Mouse (Mus musculus) layer of hippocampus, adult 9-11 months (tissue): ENCODE data around the gene Fam178b.
"Not testable (repeated sequence)": the region's sequence is repeated elsewhere in the genome, so short reads cannot be mapped to it uniquely, and the experiment has no call there.

Experiments used
- DNase-seq: peaks from one replicate; pipeline ENCODE4 v3.0.0; 2022

Gene Fam178b

DNA sequence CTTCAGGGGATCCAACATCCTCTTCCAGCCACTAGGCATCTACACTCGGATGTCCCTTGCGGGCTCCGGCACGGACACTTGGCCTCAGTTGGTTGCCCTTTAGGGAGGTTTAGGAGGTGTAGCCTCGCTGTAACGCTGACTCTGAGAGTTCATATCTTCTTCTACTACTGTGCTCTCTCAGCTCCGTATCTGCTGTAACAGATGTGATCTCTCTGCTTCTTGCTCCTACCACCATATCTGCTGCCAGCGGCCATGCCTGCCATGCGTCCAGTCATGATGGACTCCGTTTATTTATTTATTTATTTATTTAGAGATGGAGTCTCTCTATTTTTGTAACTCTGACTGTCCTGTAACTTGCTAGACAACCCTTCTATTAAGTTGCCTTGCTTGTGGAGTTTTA is 11.7 kb downstream of the Fam178b start:
- DNase-seq: no peak

- DNase-seq: no peak
Measured at GRCm38 (mm10) chr1:36670256-36670655, 12.7 kb downstream of the Fam178b start.

DNA sequence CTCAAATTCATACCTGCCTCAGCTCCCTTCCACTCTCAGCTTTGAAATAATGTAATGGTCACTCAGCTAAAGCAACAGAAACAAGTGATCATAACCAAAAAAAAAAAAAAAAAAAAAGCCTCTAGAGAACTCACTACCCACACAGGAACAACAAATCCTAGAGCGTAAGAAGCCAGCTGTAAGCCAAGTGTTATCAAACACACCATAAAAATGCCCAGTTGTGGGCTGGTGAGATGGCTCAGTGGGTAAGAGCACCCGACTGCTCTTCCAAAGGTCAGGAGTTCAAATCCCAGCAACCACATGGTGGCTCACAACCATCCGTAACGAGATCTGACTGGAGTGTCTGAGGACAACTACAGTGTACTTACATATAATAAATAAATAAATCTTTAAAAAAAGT is 15.0 kb downstream of the Fam178b start:
- not testable (repeated sequence) for DNase-seq

DNA sequence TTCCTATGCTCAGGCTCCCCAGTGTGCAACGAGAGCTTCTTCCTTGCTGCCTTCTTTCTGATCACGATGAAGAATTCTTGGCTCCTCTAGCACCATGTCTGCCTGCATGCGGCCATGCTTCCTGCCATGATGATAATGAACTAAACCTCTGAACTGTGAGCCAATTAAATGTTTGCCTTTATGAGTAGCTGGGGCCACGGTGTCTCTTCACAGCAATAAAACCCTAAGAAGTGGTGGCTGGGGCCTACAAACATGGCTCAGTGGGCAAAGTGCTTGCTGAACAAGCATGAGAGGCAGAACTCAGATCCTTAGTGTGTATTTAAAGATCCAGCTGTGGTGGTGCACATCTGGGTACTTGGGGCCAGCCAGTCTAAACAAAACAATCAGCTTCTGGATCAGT is 17.0 kb downstream of the Fam178b start:
- no peak for DNase-seq

DNA sequence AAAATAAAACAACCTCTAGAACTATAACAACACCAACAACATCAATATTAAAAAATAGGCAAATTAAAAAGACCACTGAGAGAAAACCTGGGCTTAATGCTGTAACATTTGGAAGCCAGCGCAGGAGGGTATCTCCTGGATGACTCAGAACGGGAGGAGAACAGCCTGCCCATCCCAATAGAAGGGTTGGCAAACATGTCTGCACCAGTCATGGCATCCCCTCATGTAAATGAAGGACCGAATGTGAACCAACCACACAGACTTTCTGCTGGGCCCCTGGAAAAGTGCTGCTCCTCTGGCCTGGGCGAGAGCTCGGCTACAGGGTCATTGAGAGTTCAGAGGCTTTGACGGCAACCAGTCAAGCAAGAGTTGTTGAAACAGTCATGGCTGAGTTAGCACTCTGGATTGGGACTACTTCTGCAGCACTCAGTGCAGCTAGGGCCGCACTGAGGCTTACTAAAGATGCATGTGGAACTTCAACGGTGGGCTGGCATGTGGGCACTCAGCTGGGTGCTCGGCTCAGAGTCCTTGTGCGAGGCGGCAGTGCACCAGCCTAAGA is 17.7 kb downstream of the Fam178b start:
- DNase-seq: no peak

DNA sequence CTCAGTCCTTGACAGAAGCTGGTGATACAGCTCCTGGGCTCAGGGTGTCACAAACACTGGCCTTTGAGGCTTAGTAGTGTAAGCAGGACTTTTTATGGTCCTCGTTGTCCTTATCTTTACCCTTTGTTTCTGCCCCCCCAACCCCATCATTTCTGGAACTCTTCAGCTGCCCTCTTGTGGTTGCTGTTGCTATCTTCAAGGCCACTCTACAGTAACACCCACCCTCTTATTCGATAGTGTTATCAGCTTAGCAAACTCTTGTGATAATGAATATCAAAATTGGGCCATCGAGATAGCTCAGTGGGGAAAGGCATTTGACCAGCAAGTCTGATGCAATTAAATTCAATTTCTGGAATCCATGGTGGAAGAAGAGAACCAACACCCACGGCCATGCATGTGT is 18.5 kb downstream of the Fam178b start:
- peak; percentile 21 for DNase-seq

DNA sequence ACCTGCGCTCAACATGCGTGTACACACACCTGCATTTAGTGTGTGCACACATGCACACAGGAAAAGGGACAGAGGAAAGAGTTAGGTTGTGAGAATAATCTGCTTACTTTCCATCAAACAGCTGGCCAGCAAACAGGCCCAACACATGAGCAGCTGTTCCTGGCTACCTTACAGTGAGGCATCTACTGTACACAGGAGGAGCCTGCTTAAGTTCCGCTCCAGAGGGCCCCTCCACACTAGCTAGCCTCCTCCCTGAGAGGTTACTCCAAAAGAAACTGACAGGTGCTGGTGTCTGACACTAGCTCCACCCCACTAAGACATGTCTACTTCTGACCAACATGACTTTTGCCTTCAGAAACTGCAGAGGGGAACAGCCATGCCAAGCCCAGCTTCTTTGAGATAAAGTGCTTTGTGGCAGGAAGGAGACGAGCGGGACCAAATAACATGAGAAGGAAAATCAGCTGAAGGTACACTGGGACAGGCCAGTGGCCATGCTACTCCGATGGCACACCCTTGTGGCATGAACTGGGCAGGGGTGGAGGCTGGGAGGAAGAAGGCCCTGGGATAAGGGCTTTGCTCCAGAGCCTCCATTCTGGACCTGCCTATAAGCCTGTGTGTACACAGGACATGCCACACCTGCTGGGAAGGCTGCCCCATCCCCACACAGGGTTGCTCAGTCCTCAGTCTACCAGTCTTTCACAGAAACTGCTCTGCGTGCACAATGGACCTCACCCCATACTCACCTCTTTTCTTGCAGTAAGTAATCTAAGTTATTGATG is 24.2 kb downstream of the Fam178b start:
- DNase-seq: no peak

DNA sequence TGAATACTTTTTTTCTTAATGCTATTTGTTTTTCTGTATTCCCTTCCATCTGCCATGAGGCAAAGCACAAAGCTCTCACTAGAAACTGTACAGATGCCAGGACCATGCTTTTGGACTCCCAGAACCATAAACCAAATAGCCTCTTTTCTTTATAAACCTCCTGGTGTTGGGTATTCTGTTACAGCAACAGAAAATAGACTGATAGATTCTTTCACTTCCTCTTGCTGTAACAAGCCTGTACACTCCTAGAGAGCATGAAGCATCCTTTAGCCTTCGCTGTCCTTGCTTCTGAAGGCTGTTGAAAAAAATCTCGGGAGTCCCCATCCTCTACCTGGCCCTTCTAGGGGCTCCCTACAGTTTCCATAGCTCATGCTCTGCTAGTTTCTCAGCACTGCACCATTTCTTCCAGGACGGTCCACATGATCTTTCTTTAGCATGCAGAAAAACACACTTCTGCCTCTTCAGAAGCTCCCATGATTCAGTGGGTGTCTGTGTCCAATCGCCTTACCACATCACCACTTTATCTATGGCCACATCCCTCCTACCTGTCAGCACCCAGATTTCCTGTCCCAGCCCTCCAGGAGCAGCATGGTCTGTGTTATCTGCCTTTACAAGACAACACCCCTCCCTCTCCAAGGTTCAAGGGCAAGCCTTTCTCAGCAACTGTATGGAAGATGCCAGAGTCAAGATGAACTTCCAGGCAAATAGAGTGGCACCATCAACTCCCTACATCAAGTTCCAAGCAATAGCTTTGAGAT is 25.1 kb downstream of the Fam178b start:
- no peak for DNase-seq

DNA sequence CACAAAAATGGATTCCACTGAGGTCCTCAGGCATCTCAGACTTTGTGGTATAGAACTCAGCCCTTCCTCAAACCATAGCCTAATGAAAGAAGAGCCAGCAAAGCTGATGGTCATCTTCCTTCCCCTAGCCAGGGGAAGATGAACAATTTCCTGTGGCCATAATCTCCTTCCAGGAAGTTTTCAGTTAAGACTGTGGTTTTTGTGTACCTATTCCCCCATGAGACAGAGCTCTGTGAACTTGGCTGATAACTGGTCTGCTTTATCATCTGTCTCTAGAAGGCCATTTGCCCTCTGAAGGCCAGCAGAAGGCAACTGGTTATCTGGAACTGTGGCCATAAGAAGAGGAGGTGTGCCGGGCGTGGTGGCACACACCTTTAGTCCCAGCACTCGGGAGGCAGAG is 26.8 kb downstream of the Fam178b start:
- no peak for DNase-seq

DNA sequence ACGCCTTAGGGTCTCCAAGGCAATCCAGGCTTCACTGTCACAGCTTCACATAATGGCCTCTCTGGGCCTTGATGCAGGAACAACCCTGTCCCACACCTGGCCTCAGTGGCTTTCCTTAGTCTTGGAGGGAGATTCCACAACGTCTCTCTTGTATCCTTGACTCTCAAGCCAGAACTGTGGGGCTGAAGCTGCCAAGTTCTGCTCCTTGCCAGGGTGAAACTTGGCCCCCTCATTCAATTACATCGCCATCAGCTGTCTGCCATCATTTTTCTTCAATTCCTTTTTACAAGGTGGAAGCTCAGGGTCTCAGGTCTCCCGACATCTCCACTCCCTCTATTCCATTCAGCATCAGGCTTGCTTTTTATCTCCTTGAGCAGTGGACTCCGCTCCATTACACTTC is 27.9 kb downstream of the Fam178b start:
- DNase-seq: no peak

GRCm38 (mm10) chr1:36647631-36648030 is 35.4 kb downstream of the Fam178b start:
- no peak for DNase-seq

DNA sequence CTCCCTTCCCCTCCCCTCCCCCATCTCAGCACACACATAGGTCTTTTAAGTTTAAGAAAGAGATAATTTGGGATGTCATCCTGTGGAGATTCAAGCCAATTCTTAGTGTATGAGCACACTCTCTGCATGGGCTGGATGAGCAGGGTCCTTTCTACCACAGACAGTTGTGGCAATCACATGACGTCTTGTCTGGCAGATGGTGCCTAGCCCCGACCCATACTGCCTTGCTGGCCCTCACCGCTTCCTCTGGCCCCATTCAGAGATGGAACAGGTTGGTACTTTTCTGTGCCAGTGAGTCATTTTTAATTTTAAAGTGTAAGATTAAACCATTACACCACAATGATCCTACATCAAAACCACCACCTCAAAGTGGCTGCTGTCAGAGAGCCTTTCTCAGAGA is 36.7 kb downstream of the Fam178b start:
- no peak for DNase-seq

GRCm38 (mm10) chr1:36644615-36645007 is 38.4 kb downstream of the Fam178b start:
- no peak for DNase-seq

- no peak for DNase-seq
Measured at GRCm38 (mm10) chr1:36643957-36644614, 38.9 kb downstream of the Fam178b start.

GRCm38 (mm10) chr1:36635826-36636485 is 47.0 kb downstream of the Fam178b start:
- DNase-seq: no peak

- peak; percentile 61 for DNase-seq
Measured at GRCm38 (mm10) chr1:36634940-36635339, 48.0 kb downstream of the Fam178b start.

DNA sequence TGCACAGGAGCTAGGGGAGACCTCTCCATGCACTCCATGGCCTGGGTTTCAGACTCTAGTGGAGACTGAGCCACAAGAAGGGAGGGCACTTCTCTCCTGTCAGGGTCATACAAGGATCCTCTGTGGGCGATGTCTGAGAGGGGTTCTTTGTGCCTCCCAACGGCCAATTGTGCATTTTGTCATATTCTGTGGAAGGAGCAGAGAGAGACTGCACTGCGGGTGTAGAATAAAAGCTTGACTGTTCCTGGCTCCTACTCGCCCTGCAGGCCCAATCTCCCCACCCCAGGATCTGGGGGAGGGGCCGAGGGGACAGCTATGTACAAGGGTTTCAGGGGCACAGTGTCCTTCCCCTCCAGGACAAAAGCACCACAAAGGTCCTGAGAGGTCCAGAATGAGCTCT is 49.1 kb downstream of the Fam178b start:
- peak; percentile 79 for DNase-seq

DNA sequence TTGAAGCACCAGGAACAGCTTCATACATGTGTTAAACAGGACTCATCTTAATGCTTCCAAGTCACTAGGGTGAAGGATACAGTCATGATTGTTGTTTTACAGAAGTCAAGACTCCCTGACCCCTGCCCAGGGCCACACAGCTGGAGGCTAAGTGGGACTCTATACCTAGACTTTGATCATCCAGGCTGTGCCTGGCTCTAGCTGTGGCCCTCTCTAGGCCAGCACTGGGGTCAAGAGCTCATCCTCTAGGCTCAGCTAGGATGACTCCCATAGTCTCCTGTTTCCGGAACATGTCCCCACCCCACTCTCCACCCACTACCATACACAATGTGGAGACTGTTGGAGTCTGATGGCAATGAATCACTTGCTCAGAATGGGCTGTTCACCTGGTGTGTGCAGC is 50.1 kb downstream of the Fam178b start:
- DNase-seq: no peak

DNA sequence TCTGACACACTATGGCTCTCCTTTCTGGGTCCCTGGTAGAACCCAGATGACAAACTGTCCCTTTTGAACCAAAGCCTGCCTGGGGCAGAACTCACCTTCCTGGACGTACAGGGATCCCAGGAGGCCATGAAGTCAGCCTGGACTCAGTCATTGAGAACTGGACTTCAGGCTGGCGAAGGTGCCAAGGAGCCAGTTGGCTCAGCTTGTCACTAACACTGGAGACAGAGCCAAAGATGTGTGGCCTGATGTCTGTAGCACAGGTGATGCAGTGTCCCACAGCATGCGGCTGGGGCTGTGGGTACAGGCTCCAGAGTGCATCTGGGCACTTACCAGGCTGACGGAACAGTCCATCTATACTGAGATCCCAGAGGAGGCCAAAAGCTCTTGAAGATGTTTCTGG is 50.9 kb downstream of the Fam178b start:
- no peak for DNase-seq

DNA sequence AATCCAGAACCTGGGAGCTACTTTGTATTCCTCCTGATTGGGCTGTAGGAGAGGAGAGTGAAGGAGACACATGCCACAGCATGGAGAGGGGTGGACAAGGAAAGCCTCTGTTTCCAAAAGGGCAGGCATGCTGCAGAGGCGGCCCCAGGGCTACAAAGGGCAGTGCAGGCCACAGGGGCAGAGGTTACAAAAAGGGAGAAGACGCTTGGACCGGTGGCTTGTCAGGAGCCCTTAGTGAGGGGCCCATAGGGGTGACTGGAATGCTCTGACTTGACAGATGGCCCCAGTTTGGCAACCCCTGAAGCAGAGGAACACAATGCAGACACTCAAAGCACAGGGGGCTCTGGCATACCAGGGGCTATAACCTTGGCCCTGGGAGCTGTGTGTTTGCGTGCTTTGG is 51.6 kb downstream of the Fam178b start:
- no peak for DNase-seq

DNA sequence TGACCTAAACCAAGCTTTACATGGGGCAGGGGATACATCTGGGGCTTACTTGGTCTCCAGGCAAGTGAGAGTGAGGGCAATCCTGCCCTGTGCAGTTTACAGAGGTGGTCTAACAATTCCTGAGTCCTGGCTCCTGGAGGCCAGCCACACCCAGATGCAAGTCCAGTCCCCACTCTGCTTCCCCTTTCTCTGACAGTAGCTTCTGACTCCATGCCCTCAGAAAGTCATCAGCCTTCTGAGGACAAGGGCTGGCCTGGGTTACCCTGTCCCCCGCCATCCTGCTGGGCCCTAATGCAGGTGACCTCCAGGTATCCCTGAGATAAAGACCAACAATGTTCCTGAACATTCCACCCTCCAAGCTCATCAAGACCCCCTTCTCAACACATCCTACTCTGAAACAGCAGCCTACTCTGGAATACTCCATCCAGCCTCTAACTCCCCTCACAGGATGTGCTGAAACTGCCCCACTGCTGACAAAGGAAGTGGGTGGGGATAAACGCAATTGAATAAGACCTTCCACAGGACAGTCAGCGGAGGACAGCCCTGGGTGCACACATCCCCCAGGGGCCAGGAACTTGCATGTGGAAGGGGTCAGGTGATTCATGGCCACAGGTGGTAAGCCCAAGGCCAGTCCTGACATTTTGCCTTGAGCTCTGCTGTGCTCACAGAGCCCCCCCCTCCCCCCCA is 52.8 kb downstream of the Fam178b start:
- no peak for DNase-seq

- DNase-seq: no peak
Measured at GRCm38 (mm10) chr1:36628585-36628984, 54.4 kb downstream of the Fam178b start.
